Mouse (Mus musculus): ENCODE data around the gene Grid2ip. TPM values are rescaled to one million over a fixed set of nuclear protein-coding genes. Genes with fewer than 3 reads are reported as not detected.

Gene Grid2ip
- polyA plus RNA-seq, 1 experiment from 2014 or later = 1.8 TPM

DNA sequence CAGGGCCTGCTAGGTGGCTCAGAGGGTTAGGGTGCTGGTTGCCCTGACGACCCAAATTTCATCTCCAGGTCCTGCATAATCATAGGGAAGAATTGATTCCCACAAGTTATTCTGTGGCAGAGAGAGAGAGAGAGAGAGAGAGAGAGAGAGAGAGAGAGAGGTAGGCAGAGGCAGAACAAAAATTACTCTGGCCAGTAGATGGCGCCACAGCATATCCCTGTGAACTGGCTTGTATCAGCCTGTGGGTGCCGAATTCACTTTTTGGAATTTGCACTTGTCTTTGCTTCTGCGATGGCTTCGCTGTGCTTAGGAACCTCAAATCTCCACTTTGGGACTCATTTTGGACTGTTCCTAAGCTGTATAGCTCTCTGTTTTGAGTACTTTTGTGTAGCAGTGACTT, 23.3 kb upstream of the Grid2ip start:
- Histone ChIP-seq H3K9me3 (replicated peaks) (no peaks in the 10 kb centered on the region), H3K9ac (no peak overlapping the region), H3K4me2 (replicated peaks) (0 out of 2 replicates have a peak overlapping the region, but pooled peaks have one; percentile 27), H3K27me3 (no peaks in the 10 kb centered on the region), H3K27ac (replicated peaks) (no peak overlapping the region), H3K36me3 (no peaks in the 10 kb centered on the region), H3K4me3 (replicated peaks) (no peak overlapping the region), H3K4me1 (peaks cover 6% of the 10 kb centered on the region; the same call in 1 of the 2 replicates)
- 13% methylated on average over 5 of the region's 5 CpGs for WGBS
- ATAC-seq (ENCODE audit: insufficient number of reproducible peaks, low FRiP score, low TSS enrichment, low read depth) = no peak

DNA sequence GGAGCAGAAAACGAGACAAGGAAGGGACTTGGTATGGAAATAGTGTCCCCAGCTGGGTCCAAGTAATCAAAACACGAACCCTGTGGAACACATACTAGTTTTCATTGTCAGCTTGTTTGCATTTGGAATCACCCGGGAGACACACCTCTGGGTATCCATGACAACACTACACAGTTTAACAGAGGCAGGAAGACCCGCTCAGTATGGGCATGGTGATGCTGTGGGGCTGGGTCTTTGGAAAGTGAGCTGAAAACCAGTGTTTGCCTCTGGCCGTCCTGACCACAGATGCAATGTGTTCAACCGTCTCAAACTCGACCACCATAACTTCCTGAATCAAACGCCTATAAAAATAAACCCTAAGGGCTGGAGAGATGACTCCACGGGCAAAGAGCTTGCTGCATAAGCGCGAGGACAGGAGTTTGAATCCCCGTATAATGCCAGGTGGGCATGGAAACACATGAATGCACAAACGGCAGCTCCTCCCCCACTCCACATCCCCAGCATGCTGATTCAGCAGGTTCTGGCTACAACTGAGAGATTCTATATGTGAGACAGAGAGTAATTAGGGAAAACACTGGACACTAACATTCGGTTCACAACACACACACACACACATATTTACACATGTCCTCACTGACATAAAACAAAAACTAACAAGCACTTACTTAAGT, 22.6 kb upstream of the Grid2ip start:
- Histone ChIP-seq H3K4me3 (replicated peaks) (no peak overlapping the region), H3K9ac (no peak overlapping the region), H3K4me2 (replicated peaks) (0 out of 2 replicates have a peak overlapping the region, but pooled peaks have one; percentile 27), H3K9me3 (replicated peaks) (no peaks in the 10 kb centered on the region), H3K27me3 (no peaks in the 10 kb centered on the region), H3K36me3 (no peaks in the 10 kb centered on the region), H3K4me1 (peaks cover 6% of the 10 kb centered on the region; the same call in 1 of the 2 replicates), H3K27ac (replicated peaks) (no peak overlapping the region)
- 59% methylated on average over 14 of the region's 14 CpGs for WGBS
- no peak for ATAC-seq (ENCODE audit: insufficient number of reproducible peaks, low FRiP score, low TSS enrichment, low read depth)

GRCm38 (mm10) chr5:143335089-143335460, 22.1 kb upstream of the Grid2ip start:
- Histone ChIP-seq H3K4me2 (replicated peaks) (no peak overlapping the region), H3K9ac (no peak overlapping the region), H3K9me3 (replicated peaks) (no peaks in the 10 kb centered on the region), H3K27me3 (no peaks in the 10 kb centered on the region), H3K4me3 (replicated peaks) (no peak overlapping the region), H3K27ac (replicated peaks) (no peak overlapping the region), H3K4me1 (peaks cover 2% of the 10 kb centered on the region; the same call in 1 of the 2 replicates), H3K36me3 (no peaks in the 10 kb centered on the region)
- WGBS = 78% methylated on average over 7 of the region's 7 CpGs
- no peak for ATAC-seq (ENCODE audit: insufficient number of reproducible peaks, low FRiP score, low TSS enrichment, low read depth)

GRCm38 (mm10) chr5:143336559-143336958, 20.6 kb upstream of the Grid2ip start:
- no peak overlapping the region for H3K9ac ChIP-seq
- H3K4me3 ChIP-seq (replicated peaks) = no peak overlapping the region
- H3K27ac ChIP-seq (replicated peaks) = no peak overlapping the region
- H3K4me1 ChIP-seq = no peaks in the 10 kb centered on the region
- ATAC-seq (ENCODE audit: insufficient number of reproducible peaks, low FRiP score, low TSS enrichment, low read depth) = no peak
- no peaks in the 10 kb centered on the region for H3K27me3 ChIP-seq
- 60% methylated on average over 6 of the region's 6 CpGs for WGBS
- no peak overlapping the region for H3K4me2 ChIP-seq (replicated peaks)
- no peaks in the 10 kb centered on the region for H3K36me3 ChIP-seq
- H3K9me3 ChIP-seq (replicated peaks) = no peaks in the 10 kb centered on the region

DNA sequence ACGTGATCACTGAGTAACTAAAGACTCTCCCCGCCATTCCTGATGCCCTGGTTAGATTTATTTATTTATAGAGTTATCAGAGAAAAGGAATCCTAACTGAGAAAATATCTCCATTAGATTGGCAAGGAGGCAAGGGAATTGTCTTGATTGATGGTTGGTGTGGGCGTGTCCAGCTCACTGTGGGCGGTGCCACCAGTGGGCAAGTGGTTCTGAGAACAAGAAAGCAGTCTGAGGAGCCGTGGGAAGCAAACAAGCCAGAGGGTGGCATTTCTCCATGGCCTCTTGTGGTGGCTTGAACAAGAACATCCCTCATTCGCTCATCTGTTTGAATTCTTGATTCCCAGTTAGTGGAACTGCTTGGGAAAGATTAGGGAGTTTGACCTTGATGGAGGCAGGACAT, 17.5 kb upstream of the Grid2ip start:
- Histone ChIP-seq H3K9ac (no peak overlapping the region), H3K27me3 (no peaks in the 10 kb centered on the region), H3K36me3 (no peaks in the 10 kb centered on the region), H3K27ac (replicated peaks) (no peak overlapping the region), H3K4me2 (replicated peaks) (no peak overlapping the region), H3K4me3 (replicated peaks) (no peak overlapping the region), H3K9me3 (replicated peaks) (no peaks in the 10 kb centered on the region), H3K4me1 (no peaks in the 10 kb centered on the region)
- 43% methylated on average over 6 of the region's 6 CpGs for WGBS
- ATAC-seq (ENCODE audit: insufficient number of reproducible peaks, low FRiP score, low TSS enrichment, low read depth) = no peak

DNA sequence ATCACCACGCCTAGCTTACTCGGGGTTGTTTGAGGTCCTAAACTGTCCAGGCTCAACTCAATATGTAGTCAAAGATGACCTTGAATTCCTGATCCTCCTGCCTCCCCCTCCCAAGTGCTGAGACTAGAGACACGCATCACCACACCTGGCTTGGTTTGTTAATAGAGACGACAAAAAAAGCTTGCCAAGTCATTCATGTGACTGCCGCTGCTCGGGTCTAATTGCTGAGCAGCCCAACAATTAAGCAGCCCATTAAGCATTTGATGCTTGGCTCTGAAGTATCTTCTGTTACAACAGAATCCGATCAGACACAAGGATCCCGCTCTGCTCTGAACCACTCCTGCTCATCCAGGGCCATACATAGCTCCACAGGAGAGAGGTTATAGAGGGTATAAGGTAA, 10.8 kb upstream of the Grid2ip start:
- no peak overlapping the region for H3K4me2 ChIP-seq (replicated peaks)
- no peak overlapping the region for H3K9ac ChIP-seq
- 63% methylated on average over 8 of the region's 8 CpGs for WGBS
- H3K27ac ChIP-seq (replicated peaks) = no peak overlapping the region
- ATAC-seq (ENCODE audit: insufficient number of reproducible peaks, low FRiP score, low TSS enrichment, low read depth) = no peak
- no peak overlapping the region for H3K4me3 ChIP-seq (replicated peaks)
- no peaks in the 10 kb centered on the region for H3K27me3 ChIP-seq
- H3K4me1 ChIP-seq = no peaks in the 10 kb centered on the region
- peaks cover 8% of the 10 kb centered on the region; the same call in 1 of the 2 replicates for H3K9me3 ChIP-seq (replicated peaks)
- no peaks in the 10 kb centered on the region for H3K36me3 ChIP-seq

DNA sequence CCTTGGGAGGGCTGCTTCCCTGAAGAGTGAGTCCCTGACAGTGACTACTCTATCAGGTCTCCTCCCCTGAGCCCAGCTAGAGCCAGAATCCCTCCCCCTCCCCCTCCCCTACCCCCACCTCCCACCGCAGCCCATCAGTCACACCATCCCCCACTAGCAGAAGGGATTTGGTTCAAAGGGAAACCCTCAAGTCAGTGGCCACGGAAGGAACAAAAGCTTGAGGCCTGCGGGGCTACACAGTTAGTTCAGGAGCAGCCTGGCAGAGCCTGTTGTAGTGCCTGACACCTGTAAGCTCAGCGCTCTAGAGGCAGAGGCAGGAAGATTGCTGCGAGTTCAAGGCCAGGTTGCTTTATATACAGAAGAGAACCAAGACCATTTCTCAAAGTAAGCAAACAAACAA, 1.1 kb upstream of the Grid2ip start:
- ATAC-seq (ENCODE audit: insufficient number of reproducible peaks, low FRiP score, low TSS enrichment, low read depth) = no peak
- WGBS = 39% methylated on average over 5 of the region's 5 CpGs
- H3K9ac ChIP-seq = no peak overlapping the region
- no peak overlapping the region for H3K27ac ChIP-seq (replicated peaks)
- H3K9me3 ChIP-seq (replicated peaks) = no peaks in the 10 kb centered on the region
- H3K27me3 ChIP-seq = peaks cover 20% of the 10 kb centered on the region
- no peak overlapping the region for H3K4me3 ChIP-seq (replicated peaks)
- H3K36me3 ChIP-seq = no peaks in the 10 kb centered on the region
- no peak overlapping the region for H3K4me2 ChIP-seq (replicated peaks)
- peaks cover 5% of the 10 kb centered on the region for H3K4me1 ChIP-seq

- no peak for ATAC-seq (ENCODE audit: insufficient number of reproducible peaks, low FRiP score, low TSS enrichment, low read depth)
- 2% methylated on average over 28 of the region's 28 CpGs for WGBS
- Histone ChIP-seq H3K27me3 (peaks cover 23% of the 10 kb centered on the region), H3K4me3 (replicated peaks) (peak overlapping the region; percentile 25), H3K4me1 (peaks cover 5% of the 10 kb centered on the region), H3K27ac (replicated peaks) (no peak overlapping the region), H3K4me2 (replicated peaks) (peak overlapping the region; percentile 46), H3K9ac (0 out of 2 replicates have a peak overlapping the region, but pooled peaks have one; percentile 12), H3K36me3 (no peaks in the 10 kb centered on the region), H3K9me3 (replicated peaks) (no peaks in the 10 kb centered on the region)
Measured at GRCm38 (mm10) chr5:143357564-143357963, 426 bp downstream of the Grid2ip start.

DNA sequence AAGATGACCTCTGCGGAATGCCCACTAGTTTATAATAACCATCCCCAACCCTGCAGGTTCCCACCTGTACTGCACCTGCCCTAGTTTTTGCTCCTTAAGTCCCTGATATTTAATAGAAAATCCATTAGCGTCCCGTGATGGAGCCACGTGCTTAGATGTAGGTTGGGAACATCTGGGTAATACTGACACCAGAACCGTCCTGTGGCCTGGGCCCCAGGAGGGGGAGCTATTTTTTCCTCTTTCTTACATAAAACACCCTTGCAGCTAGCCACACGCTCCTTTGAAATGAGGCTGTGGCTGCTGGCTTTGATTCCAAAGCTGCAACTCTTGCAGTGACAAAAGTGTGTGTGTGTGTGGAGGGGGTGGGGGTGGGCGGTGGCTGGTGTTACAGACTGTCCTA, 2.1 kb downstream of the Grid2ip start:
- Histone ChIP-seq H3K4me3 (replicated peaks) (no peak overlapping the region), H3K4me2 (replicated peaks) (no peak overlapping the region), H3K4me1 (peaks cover 15% of the 10 kb centered on the region), H3K36me3 (no peaks in the 10 kb centered on the region), H3K9me3 (replicated peaks) (no peaks in the 10 kb centered on the region), H3K27me3 (peaks cover 34% of the 10 kb centered on the region), H3K9ac (no peak overlapping the region), H3K27ac (replicated peaks) (no peak overlapping the region)
- no peak for ATAC-seq (ENCODE audit: insufficient number of reproducible peaks, low FRiP score, low TSS enrichment, low read depth)
- WGBS = 34% methylated on average over 7 of the region's 7 CpGs

DNA sequence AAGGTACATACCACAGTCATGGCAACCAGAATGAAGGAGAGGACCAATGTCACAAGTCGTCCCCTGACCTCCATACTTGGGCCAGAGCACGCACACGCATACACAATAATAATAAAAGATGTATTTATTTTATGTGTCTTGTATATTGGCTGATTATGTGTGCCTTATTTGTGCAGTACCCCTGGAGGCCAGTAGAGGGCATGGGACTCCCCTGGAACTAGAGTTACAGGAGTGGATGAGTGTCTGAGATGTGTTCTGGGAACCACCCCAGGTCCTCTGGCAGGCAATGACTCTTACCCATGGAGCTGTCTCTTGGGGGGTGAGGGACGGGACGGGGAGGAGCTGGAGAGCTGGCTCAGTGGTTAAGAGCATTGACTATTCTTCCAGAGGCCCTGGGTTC, 2.9 kb downstream of the Grid2ip start:
- peaks cover 18% of the 10 kb centered on the region for H3K4me1 ChIP-seq
- H3K4me3 ChIP-seq (replicated peaks) = no peak overlapping the region
- WGBS = 61% methylated on average over 5 of the region's 5 CpGs
- no peaks in the 10 kb centered on the region for H3K9me3 ChIP-seq (replicated peaks)
- no peak overlapping the region for H3K4me2 ChIP-seq (replicated peaks)
- H3K27ac ChIP-seq (replicated peaks) = no peak overlapping the region
- no peak overlapping the region for H3K9ac ChIP-seq
- no peak for ATAC-seq (ENCODE audit: insufficient number of reproducible peaks, low FRiP score, low TSS enrichment, low read depth)
- H3K27me3 ChIP-seq = peaks cover 41% of the 10 kb centered on the region
- H3K36me3 ChIP-seq = no peaks in the 10 kb centered on the region

- no peak for ATAC-seq (ENCODE audit: insufficient number of reproducible peaks, low FRiP score, low TSS enrichment, low read depth)
- H3K4me1 ChIP-seq = peaks cover 18% of the 10 kb centered on the region
- 46% methylated on average over 7 of the region's 7 CpGs for WGBS
- peaks cover 54% of the 10 kb centered on the region for H3K27me3 ChIP-seq
- no peak overlapping the region for H3K27ac ChIP-seq (replicated peaks)
- H3K4me2 ChIP-seq (replicated peaks) = no peak overlapping the region
- no peaks in the 10 kb centered on the region for H3K9me3 ChIP-seq (replicated peaks)
- H3K9ac ChIP-seq = no peak overlapping the region
- H3K36me3 ChIP-seq = no peaks in the 10 kb centered on the region
- H3K4me3 ChIP-seq (replicated peaks) = no peak overlapping the region
Measured at GRCm38 (mm10) chr5:143361428-143361827, 4.3 kb downstream of the Grid2ip start.

Measured in embryonic facial prominence, embryonic 15.5 days (tissue).